Mouse (Mus musculus) liver, embryonic 12.5 days (tissue): ENCODE results near the gene Asic1. TPM values are rescaled to one million over a fixed set of nuclear protein-coding genes. Genes with fewer than 3 reads are reported as not detected.
"Not testable (repeated sequence)": the region's sequence is repeated elsewhere in the genome, so short reads cannot be mapped to it uniquely, and the experiment has no call there.

ENCODE experiments used
- ATAC-seq: fragments of 200-750 bp; cut with Nextera tagmentation; 2 replicates; pipeline ENCODE4 v1.8.0; 2017; ENCODE audit warnings: moderate number of reproducible peaks, mild to moderate bottlenecking, moderate library complexity
- H3K27ac ChIP-seq: fragments of 300-500 bp; sonication (generic); 2 replicates; pipeline ENCODE4 v1.5.1; 2016; ENCODE audit warnings: mild to moderate bottlenecking
- H3K27me3 ChIP-seq: fragments of 300-500 bp; sonication (generic); replicated peaks from 2 replicates; pipeline ENCODE4 v1.6.1; 2016; ENCODE audit warnings: mild to moderate bottlenecking, moderate library complexity
- H3K36me3 ChIP-seq: fragments of 300-500 bp; sonication (generic); 2 replicates; pipeline ENCODE4 v1.6.1; 2016; ENCODE audit warnings: mild to moderate bottlenecking, moderate library complexity
- H3K4me1 ChIP-seq: fragments of 300-500 bp; sonication (generic); 2 replicates; pipeline ENCODE4 v1.6.1; 2016
- H3K4me2 ChIP-seq: fragments of 300-500 bp; sonication (generic); 2 replicates; pipeline ENCODE4 v1.6.1; 2016; ENCODE audit warnings: mild to moderate bottlenecking, moderate library complexity
- H3K4me3 ChIP-seq: fragments of 300-500 bp; sonication (generic); 2 replicates; pipeline ENCODE4 v1.5.1; 2016; ENCODE audit warnings: mild to moderate bottlenecking, moderate library complexity
- H3K9ac ChIP-seq: fragments of 300-500 bp; sonication (generic); 2 replicates; pipeline ENCODE4 v1.6.1; 2016; ENCODE audit warnings: mild to moderate bottlenecking, moderate library complexity
- H3K9me3 ChIP-seq: fragments of 300-500 bp; sonication (generic); replicated peaks from 2 replicates; pipeline ENCODE4 v1.6.1; 2016; ENCODE audit warnings: mild to moderate bottlenecking, moderate library complexity
- WGBS: fragments of 180-500 bp; shearing (Covaris S2); methylation state at CpG from one replicate; pipeline ENCODE4 v1.1.7; 2016; ENCODE audit not compliant: insufficient replicate concordance; 5-methylcytosine and 5-hydroxymethylcytosine counted together
- polyA plus RNA-seq: library from polyadenylated mRNA; unstranded; fragments of >200 nt; fragmentation: Nextera tagmentation; extraction: Ambion mirVana; gene quantifications from 2 replicates; pipeline ENCODE4 v1.2.1, GENCODE M21; 2016

Asic1 gene
- polyA plus RNA-seq, 1 experiment from 2014 or later, result 2.0 TPM

DNA sequence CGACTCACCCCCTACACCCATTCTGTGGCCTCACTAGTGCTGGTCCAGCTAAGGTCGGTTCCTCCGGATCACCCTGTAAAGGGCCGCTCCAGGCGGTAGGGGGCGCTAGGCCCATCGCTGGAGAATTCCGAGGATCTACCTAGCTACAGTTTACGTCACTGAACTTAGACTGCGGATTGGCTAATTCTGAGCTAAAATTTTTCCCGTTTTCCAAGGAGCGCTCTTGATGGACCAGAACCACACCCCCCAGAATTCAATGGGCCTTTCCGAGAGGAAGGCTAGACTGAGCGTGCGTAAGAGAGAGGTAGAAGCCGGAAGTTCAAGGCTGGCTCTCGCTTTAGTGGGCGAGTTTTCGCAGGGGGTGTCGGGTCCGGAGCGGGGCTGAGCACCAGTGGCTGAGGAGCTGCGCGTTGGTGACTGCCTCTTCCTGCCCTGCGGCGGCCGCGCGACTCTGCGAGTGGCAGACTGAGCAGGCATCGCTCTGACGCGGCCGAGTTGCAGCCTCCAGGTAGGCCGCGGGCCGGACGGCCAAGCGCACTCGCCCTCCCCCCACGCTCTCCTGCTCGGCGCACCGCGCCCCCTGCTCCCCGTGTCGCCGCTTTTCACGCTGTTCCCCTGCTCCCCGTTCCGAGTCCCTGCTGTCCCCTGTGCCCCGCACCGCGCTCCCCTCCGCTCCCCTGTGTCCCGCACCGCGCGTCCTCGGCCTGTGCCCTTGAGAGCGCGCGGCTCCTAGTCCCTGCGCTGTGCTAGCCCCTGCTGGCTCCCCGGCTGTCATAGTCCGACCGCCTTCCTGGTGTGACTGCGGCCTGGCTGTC, 55.4 kb downstream of the Asic1 start, which contains the start of gene Cox14:
Cox14 (plus strand) TSS at position 278 of the 815 bp plus-strand sequence.
- WGBS, result under 1% methylated on average over 68 of the region's 68 CpGs
- Histone ChIP-seq H3K9me3 (0 out of 2 replicates have a peak, but pooled peaks cover 5% of the 10 kb centered on the region), H3K27ac (peak within 1 kb of the TSS; percentile 89), H3K4me3 (peak within 1 kb of the TSS; percentile 95), H3K9ac (peak within 1 kb of the TSS; percentile 94), H3K36me3 (peaks cover 25% of the 10 kb centered on the region), H3K27me3 (0 out of 2 replicates have a peak, but pooled peaks cover 3% of the 10 kb centered on the region), H3K4me1 (peaks cover 42% of the 10 kb centered on the region), H3K4me2 (peak within 1 kb of the TSS; percentile 89)
- peak; percentile 91 for ATAC-seq

DNA sequence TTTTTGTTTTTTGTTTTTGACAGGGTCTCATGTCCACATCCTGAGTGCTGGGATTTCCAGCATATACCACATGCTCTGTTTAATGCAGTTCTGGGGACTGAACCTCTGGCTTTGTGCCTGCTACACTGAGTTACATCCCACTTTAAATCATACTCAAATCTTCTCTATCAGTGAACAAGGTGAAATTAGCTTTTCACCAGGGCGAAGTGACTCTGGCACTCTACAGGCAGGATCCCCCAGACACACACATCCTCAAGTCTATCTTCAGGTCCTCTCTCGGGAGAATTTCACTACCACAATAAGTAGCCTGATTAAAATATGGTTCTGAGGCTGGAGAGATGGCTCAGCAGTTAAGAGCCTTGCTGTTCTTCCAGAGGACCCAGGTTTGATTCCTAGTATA, 56.4 kb downstream of the Asic1 start:
- Histone ChIP-seq H3K27ac (no peak overlapping the region), H3K9ac (peak overlapping the region; percentile 94), H3K36me3 (peaks cover 22% of the 10 kb centered on the region), H3K4me2 (peak overlapping the region; percentile 89), H3K4me3 (peak overlapping the region; percentile 95), H3K4me1 (peaks cover 42% of the 10 kb centered on the region), H3K27me3 (0 out of 2 replicates have a peak, but pooled peaks cover 3% of the 10 kb centered on the region), H3K9me3 (0 out of 2 replicates have a peak, but pooled peaks cover 5% of the 10 kb centered on the region)
- 66% methylated on average over 2 of the region's 2 CpGs for WGBS
- ATAC-seq, result no peak

DNA sequence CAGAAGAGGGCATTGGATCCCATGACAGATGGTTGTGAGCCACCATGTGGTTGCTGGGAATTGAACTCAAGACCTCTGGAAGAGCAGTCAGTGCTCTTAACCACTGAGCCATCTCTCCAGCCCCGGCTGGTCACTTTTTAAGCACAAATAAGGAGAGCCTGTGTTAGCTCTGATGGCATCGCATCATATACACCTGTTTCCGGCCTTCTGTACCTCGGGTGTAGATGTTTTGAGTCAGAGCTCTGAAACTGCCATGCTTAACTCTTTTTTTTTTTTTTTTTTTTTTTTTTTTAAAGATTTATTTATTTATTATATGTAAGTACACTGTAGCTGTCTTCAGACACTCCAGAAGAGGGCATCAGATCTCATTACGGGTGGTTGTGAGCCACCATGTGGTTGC, 56.9 kb downstream of the Asic1 start:
- not testable (repeated sequence) for H3K27me3 ChIP-seq, ATAC-seq, H3K27ac ChIP-seq, H3K9me3 ChIP-seq, H3K9ac ChIP-seq, H3K4me3 ChIP-seq
- Histone ChIP-seq H3K4me2 (peak overlapping the region; percentile 89), H3K4me1 (peaks cover 42% of the 10 kb centered on the region), H3K36me3 (peaks cover 22% of the 10 kb centered on the region)
- WGBS, result 83% methylated on average over 4 of the region's 5 CpGs

- H3K4me2 ChIP-seq, result no peak overlapping the region
- 89% methylated on average over 12 of the region's 12 CpGs for WGBS
- peaks cover 39% of the 10 kb centered on the region for H3K4me1 ChIP-seq
- H3K27me3 ChIP-seq, result 0 out of 2 replicates have a peak, but pooled peaks cover 3% of the 10 kb centered on the region
- no peak overlapping the region for H3K4me3 ChIP-seq
- peaks cover 22% of the 10 kb centered on the region for H3K36me3 ChIP-seq
- 0 out of 2 replicates have a peak, but pooled peaks cover 5% of the 10 kb centered on the region for H3K9me3 ChIP-seq
- H3K27ac ChIP-seq, result no peak overlapping the region
- no peak overlapping the region for H3K9ac ChIP-seq
- ATAC-seq, result no peak
Measured at GRCm38 (mm10) chr15:99727525-99727924, 57.4 kb downstream of the Asic1 start.

GRCm38 (mm10) chr15:99728211-99728610, 58.0 kb downstream of the Asic1 start:
- WGBS, result 89% methylated on average over 5 of the region's 5 CpGs
- Histone ChIP-seq H3K9me3 (0 out of 2 replicates have a peak, but pooled peaks cover 5% of the 10 kb centered on the region), H3K9ac (no peak overlapping the region), H3K4me1 (peaks cover 32% of the 10 kb centered on the region), H3K4me3 (no peak overlapping the region), H3K27me3 (0 out of 2 replicates have a peak, but pooled peaks cover 3% of the 10 kb centered on the region), H3K36me3 (peaks cover 27% of the 10 kb centered on the region), H3K4me2 (no peak overlapping the region), H3K27ac (no peak overlapping the region)
- ATAC-seq, result no peak

- H3K4me3 ChIP-seq, result no peak overlapping the region
- no peak overlapping the region for H3K9ac ChIP-seq
- WGBS, result 93% methylated on average over 3 of the region's 4 CpGs
- no peak overlapping the region for H3K27ac ChIP-seq
- no peak for ATAC-seq
- no peaks in the 10 kb centered on the region for H3K27me3 ChIP-seq
- H3K4me1 ChIP-seq, result peaks cover 22% of the 10 kb centered on the region
- H3K36me3 ChIP-seq, result peaks cover 32% of the 10 kb centered on the region
- H3K4me2 ChIP-seq, result no peak overlapping the region
- H3K9me3 ChIP-seq, result 0 out of 2 replicates have a peak, but pooled peaks cover 5% of the 10 kb centered on the region
Measured at GRCm38 (mm10) chr15:99729056-99729783, 59.1 kb downstream of the Asic1 start.

DNA sequence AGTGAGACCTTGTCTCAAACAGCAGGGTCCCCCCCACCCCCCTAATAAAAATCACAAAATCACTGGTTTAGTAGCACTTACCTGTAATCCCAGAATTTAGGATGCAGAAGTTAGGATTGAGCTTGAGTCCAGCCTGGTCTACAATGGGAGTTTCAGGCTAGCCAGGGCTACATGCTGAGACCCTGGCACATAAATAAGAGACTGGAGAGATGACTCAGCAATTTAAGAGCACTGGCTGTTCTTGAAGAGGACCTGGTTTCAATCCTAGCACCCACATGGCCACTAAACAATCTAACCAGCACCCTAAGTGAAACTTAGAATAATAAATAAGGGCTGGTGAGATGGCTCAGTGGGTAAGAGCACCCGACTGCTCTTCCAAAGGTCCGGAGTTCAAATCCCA, 61.0 kb downstream of the Asic1 start:
- 89% methylated on average over 2 of the region's 2 CpGs for WGBS
- no peaks in the 10 kb centered on the region for H3K27me3 ChIP-seq
- H3K9me3 ChIP-seq, result 0 out of 2 replicates have a peak, but pooled peaks cover 5% of the 10 kb centered on the region
- no peak for ATAC-seq
- no peak overlapping the region for H3K27ac ChIP-seq
- peaks cover 9% of the 10 kb centered on the region for H3K4me1 ChIP-seq
- H3K4me2 ChIP-seq, result no peak overlapping the region
- no peak overlapping the region for H3K9ac ChIP-seq
- H3K4me3 ChIP-seq, result no peak overlapping the region
- H3K36me3 ChIP-seq, result peaks cover 48% of the 10 kb centered on the region

DNA sequence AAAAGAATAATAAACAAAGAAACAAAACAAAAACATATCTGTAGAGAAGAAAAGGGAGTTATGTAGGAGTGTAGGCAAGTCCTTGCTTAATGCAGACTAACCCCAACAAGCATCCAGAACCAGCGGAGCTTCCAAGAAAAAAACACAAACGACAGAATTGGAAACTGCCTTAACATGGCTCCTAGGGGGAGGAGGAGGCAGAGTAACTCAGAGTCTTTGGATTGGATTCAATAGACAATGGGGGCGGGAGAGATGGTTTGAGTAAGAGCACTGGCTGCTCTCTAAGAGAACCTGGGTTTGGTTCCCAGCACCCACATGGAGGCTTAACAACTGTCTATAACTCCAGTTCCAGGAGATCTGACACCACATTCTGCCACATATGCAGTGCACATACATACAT, 61.5 kb downstream of the Asic1 start:
- H3K4me1 ChIP-seq, result peaks cover 4% of the 10 kb centered on the region
- H3K36me3 ChIP-seq, result peaks cover 53% of the 10 kb centered on the region
- ATAC-seq, result no peak
- no peak overlapping the region for H3K4me2 ChIP-seq
- H3K27me3 ChIP-seq, result no peaks in the 10 kb centered on the region
- no peak overlapping the region for H3K27ac ChIP-seq
- 76% methylated on average over 3 of the region's 3 CpGs for WGBS
- H3K9ac ChIP-seq, result no peak overlapping the region
- no peak overlapping the region for H3K4me3 ChIP-seq
- 0 out of 2 replicates have a peak, but pooled peaks cover 5% of the 10 kb centered on the region for H3K9me3 ChIP-seq

DNA sequence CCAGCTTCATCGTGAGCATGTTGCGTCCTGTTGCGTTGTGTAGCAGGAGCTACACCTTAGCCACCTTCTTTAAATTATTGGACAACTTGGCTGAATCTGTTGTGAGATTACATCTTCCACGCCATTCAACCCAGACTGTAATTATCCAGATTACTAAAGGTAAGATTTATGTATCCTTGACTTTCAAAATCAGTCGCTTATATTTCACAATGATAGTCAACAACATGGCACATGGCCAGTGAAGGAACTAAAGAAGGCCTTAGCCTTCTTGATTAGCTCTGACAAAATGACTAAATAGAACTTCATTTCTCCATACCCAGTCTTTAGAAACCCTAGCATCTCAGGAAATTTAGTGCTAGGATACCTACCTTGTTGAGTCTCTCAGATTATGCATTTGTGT, 63.0 kb downstream of the Asic1 start:
- 0 out of 2 replicates have a peak, but pooled peaks cover 5% of the 10 kb centered on the region for H3K9me3 ChIP-seq
- H3K4me3 ChIP-seq, result no peak overlapping the region
- H3K9ac ChIP-seq, result no peak overlapping the region
- no peaks in the 10 kb centered on the region for H3K27me3 ChIP-seq
- no peaks in the 10 kb centered on the region for H3K4me1 ChIP-seq
- 85% methylated on average over 5 of the region's 5 CpGs for WGBS
- no peak overlapping the region for H3K4me2 ChIP-seq
- peaks cover 53% of the 10 kb centered on the region for H3K36me3 ChIP-seq
- H3K27ac ChIP-seq, result no peak overlapping the region
- no peak for ATAC-seq

DNA sequence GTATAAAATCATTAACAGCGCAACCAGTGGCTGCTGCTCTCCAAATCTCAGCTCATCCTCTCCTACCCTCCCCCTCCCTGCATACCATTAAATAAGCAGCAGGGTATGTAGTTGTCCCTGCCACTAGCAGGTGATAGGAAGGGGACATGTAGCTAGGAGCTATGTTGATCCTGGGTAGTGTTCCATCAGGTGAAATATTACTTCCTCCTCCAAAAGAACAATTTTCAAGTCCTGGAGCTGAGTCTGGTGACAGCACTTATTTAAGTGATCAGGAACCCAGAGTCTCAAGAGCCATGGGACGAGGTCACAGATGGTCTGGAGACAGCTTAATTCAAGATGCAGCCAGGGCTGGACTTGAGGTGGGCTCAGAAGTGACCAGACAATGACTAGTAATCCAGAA, 65.5 kb downstream of the Asic1 start:
- no peak for ATAC-seq
- Histone ChIP-seq H3K4me1 (no peaks in the 10 kb centered on the region), H3K4me3 (no peak overlapping the region), H3K27me3 (no peaks in the 10 kb centered on the region), H3K36me3 (peaks cover 59% of the 10 kb centered on the region), H3K27ac (no peak overlapping the region), H3K4me2 (no peak overlapping the region), H3K9ac (no peak overlapping the region), H3K9me3 (no peaks in the 10 kb centered on the region)
- WGBS, result 75% methylated on average over 2 of the region's 2 CpGs

DNA sequence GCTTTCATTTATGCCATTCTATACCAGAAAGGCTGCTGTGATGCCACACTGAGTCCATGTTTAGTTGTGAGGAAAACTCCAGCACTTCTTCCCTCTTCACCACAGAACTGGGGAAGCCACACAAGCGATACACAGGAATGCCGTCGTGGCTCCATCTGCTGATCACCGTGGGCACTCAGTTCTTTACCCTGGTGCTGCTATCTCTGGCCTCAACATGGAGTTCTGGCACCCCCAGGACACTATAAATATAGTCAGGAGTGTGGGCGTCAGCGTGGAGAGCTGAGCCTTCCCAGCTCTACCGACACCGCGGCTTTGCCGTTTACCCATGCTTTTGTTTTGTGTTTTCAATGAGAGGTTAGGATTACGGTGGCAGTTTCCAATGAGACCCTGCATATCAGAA, 66.5 kb downstream of the Asic1 start:
- 85% methylated on average over 11 of the region's 11 CpGs for WGBS
- H3K36me3 ChIP-seq, result peaks cover 67% of the 10 kb centered on the region
- H3K4me3 ChIP-seq, result no peak overlapping the region
- ATAC-seq, result no peak
- no peak overlapping the region for H3K9ac ChIP-seq
- H3K4me2 ChIP-seq, result no peak overlapping the region
- H3K27ac ChIP-seq, result no peak overlapping the region
- no peaks in the 10 kb centered on the region for H3K9me3 ChIP-seq
- no peaks in the 10 kb centered on the region for H3K4me1 ChIP-seq
- no peaks in the 10 kb centered on the region for H3K27me3 ChIP-seq

GRCm38 (mm10) chr15:99740229-99740628, 70.1 kb downstream of the Asic1 start:
- Histone ChIP-seq H3K4me2 (no peak overlapping the region), H3K27ac (no peak overlapping the region), H3K36me3 (peaks cover 57% of the 10 kb centered on the region), H3K4me3 (no peak overlapping the region), H3K9me3 (no peaks in the 10 kb centered on the region), H3K27me3 (no peaks in the 10 kb centered on the region), H3K9ac (no peak overlapping the region), H3K4me1 (no peaks in the 10 kb centered on the region)
- 81% methylated on average over 4 of the region's 4 CpGs for WGBS
- ATAC-seq, result no peak
